Comparison of ENCODE assay signal across 28 mouse cellular contexts in the genomic region with DNA sequence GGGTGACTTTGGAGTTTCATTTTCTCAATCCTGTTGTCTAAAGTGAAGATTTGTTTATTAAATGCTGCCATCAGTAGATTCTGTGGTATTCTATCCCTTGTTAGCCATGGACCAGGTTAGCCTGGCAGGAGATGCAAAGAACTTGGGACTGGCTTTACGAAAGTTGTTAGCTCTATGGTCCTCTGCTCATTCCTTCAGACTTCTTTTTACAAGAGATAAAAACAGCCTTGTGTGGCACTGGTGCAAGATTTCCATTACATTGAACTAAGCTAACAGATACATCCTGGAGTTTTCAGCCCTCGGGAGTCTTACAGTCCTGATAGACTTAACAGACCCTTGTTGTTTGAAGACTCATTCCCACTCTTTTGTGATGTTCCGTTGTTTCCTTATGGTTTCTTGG.
"Had no signal": no experiment of that assay in that cellular context is flagged by ENCODE, and none has a peak within 500 bp of the region (broad histone marks: within the 10 kb centered on the region; RNA-seq: fewer than 3 reads in every experiment).

No protein-coding gene starts in this region.

- H3K4me1 ChIP-seq: embryonic facial prominence, embryonic 12.5 days; embryonic facial prominence, embryonic 13.5 days; embryonic facial prominence, embryonic 15.5 days; forebrain, embryonic 13.5 days; forebrain, embryonic 15.5 days had no signal

- H3K9me3 ChIP-seq: embryonic facial prominence, embryonic 10.5 days; embryonic facial prominence, embryonic 12.5 days; embryonic facial prominence, embryonic 13.5 days; embryonic facial prominence, embryonic 15.5 days; forebrain, embryonic 10.5 days; forebrain, embryonic 12.5 days; forebrain, embryonic 13.5 days; forebrain, embryonic 15.5 days had no signal

- ATAC-seq: forebrain, embryonic 13.5 days; forebrain, embryonic 14.5 days; forebrain, embryonic 15.5 days; forebrain, embryonic 16.5 days; forebrain, postnatal 0 days had no signal

- H3K9ac ChIP-seq: embryonic facial prominence, embryonic 12.5 days; embryonic facial prominence, embryonic 13.5 days; embryonic facial prominence, embryonic 15.5 days; forebrain, embryonic 12.5 days; forebrain, embryonic 13.5 days; forebrain, embryonic 15.5 days; forebrain, postnatal 0 days had no signal

- H3K4me2 ChIP-seq: embryonic facial prominence, embryonic 12.5 days; embryonic facial prominence, embryonic 13.5 days; embryonic facial prominence, embryonic 15.5 days; forebrain, embryonic 12.5 days; forebrain, embryonic 13.5 days; forebrain, embryonic 15.5 days had no signal

- H3K36me3 ChIP-seq: embryonic facial prominence, embryonic 10.5 days; embryonic facial prominence, embryonic 12.5 days; embryonic facial prominence, embryonic 13.5 days; embryonic facial prominence, embryonic 15.5 days; forebrain, embryonic 10.5 days; forebrain, embryonic 12.5 days; forebrain, embryonic 15.5 days had no signal

- H3K27ac ChIP-seq: embryonic facial prominence, embryonic 10.5 days; embryonic facial prominence, embryonic 12.5 days; embryonic facial prominence, embryonic 13.5 days; embryonic facial prominence, embryonic 15.5 days; forebrain, embryonic 10.5 days; forebrain, embryonic 12.5 days; forebrain, embryonic 13.5 days; forebrain, embryonic 15.5 days; gastrocnemius, adult 2 months; heart, adult 2 months had no signal

- H3K27me3 ChIP-seq: embryonic facial prominence, embryonic 12.5 days; embryonic facial prominence, embryonic 13.5 days; embryonic facial prominence, embryonic 15.5 days; forebrain, embryonic 12.5 days; forebrain, embryonic 13.5 days; forebrain, embryonic 15.5 days had no signal

- H3K4me3 ChIP-seq: embryonic facial prominence, embryonic 10.5 days; embryonic facial prominence, embryonic 12.5 days; embryonic facial prominence, embryonic 13.5 days; embryonic facial prominence, embryonic 15.5 days; erythroblast, embryonic 14.5 days; forebrain, embryonic 10.5 days; forebrain, embryonic 12.5 days; forebrain, embryonic 13.5 days; forebrain, embryonic 15.5 days; gastrocnemius, adult 2 months; heart, adult 2 months had no signal

- DNase-seq: cerebellum, adult 2 months; cerebellum, adult 8-10 months; cerebellum, adult 9-10 months; cerebellum, adult 9-11 months; cerebellum, postnatal 10 days; cerebellum, postnatal 14 days; cerebellum, postnatal 25 days; cerebellum, postnatal 36 days; embryo, embryonic 11 days; forebrain, postnatal 0 days; gastrocnemius, adult 2 months; gastrocnemius, postnatal 10 days; gastrocnemius, postnatal 14 days; gastrocnemius, postnatal 25 days; gastrocnemius, postnatal 36 days; heart, adult 18-20 months; heart, adult 2 months had no signal
